Mouse (Mus musculus) CD4-positive helper T cell, adult 2 months (primary cell): ENCODE measurements around the gene Slc6a20a.
"Not testable (repeated sequence)": the region's sequence is repeated elsewhere in the genome, so short reads cannot be mapped to it uniquely, and the experiment has no call there.

Experiments
- DNase-seq: peaks from one replicate; pipeline ENCODE4 v3.0.0-alpha.2; 2012; ENCODE audit warnings: low read depth, missing footprints, low spot score

Slc6a20a gene

DNA sequence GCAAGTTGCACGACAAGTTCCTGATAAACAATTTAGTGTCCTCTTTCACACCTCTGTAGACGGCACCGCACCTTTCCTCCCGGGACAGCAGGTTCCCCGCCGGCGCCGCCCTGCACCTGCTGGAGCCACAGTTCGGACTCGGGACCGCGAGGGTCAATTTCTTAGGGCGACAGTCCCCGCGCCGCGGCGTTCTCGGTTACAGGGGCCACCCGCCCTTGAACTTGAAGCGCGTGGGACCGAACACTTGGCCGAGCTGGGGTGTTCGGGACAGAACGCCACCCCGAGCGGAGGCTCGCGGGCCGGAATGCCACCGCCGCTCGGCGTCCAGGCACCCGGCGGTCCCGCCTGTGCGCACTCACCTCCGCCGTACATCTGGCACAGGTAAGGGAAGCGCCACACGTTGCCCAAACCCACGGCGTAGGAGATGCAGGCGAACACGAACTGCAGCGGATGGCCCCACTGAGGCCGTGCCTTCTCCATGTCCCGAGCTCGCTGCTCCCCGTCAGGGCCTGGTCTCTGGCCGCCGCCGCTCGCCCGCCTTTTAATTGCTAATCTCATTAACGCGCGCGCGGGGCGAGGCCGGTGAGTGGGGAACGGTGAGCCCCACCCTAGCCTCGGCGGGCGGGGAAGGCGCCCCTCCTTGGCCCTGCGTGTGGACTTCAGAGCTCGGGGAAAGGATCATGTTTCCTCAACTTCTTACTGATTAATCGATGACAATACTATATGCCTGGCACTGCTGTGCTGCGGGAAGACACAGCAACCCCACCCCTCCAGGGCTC lies at the start of gene Slc6a20a, which contains the start of gene Ccr9:
TSS of gene Slc6a20a (minus strand) at position 559 of the 779 bp plus-strand sequence.
TSS of gene Ccr9 (plus strand) at position 113 of the 779 bp plus-strand sequence.
- peak; percentile 27 for DNase-seq

DNA sequence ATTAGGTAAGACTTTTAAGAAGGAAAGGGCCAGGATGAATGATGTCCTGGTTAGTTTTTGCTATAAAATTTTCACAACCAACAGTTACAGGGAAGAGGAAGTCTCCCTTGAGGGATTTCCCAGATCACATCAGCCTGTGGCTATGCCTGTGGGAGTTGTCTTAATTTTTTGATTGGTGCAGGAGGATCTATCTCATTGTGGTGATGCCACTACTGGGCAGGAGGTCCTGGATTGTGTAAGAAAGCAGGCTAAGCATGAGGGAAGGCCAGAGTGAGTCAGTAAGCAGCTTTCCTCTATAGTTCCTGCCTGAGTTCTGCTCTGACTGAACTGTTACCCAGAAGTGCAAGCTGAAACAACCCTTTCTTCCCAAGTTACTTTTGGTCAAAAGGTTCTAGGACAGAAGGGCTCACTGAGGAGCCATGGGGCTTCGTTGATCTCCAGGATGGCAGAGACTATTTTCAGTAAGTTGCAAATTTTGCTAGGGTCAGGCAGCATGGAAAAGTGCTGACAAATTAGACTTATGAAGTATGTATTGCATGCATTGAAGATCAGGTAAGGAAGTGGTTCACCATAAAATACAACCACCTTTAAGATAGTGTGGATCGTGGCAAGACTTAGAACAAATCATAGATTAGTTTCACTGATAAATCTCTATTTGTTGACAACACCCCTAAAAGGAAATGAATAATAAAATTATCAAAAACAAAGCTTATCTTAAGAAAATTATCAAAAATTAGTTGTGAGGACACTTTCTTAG lies 44.2 kb upstream of the Slc6a20a start:
- peak; percentile 56 for DNase-seq

DNA sequence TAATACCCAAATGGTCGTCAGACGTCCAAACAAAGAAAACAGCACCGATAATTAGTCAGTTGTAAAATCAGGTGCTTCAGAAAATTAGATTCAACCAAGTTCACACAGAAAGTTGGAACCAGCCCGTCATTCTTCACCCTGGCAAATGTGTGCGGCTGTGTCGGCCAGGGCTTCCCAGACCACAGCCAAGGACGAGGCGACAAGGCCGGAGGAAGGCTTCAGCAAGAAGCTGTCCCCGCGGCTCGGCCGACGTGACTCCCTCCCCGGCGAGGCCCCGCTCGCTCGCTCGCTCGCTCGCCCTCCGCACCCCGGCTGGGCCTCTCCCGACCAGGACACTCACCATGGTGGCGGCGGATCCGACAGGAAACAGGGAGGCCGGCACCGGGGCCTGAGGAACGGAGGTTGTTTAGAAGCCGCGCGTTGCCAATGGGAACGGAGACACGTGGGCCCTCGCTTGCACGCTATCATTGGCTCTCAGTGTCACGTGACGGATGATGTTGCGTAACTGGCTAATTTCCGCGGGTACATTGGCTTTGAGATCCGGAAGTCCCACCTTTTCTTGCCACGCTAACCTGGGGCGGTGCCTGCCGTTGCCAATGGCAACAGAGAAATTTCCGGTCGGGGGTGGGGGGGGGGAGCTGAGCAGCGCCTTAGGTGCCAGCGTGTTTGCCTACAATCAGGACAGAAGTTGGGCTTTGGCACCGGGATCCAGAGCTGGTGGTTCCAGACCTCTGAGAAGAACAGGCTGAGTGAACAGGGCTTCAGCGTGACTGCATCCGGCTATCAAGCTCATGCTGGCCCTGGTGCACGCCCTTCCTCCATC lies 38.7 kb upstream of the Slc6a20a start, which contains the start of gene Lztfl1:
TSS of gene Lztfl1 (minus strand) at position 512 of the 823 bp plus-strand sequence.
- DNase-seq, result peak; percentile 98

DNA sequence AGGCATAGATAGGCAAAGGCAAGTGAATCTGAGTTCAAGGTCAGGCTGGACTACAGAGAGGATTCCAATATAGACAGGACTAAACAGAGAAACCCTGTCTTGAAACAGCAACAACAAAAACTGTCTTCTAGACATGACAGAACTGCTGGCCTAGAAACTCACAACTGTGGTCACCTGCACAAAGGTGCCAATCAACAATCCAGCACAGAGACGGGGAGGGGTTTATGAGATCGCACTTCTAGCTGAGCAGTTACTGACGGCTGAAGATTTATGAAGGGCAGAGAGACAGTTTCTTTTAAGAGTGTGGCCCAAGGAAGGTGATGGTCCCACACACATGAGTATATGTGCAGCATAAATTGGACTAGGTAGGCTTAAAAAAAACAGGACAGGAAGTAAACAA lies 37.6 kb upstream of the Slc6a20a start:
- peak; percentile 16 for DNase-seq

DNA sequence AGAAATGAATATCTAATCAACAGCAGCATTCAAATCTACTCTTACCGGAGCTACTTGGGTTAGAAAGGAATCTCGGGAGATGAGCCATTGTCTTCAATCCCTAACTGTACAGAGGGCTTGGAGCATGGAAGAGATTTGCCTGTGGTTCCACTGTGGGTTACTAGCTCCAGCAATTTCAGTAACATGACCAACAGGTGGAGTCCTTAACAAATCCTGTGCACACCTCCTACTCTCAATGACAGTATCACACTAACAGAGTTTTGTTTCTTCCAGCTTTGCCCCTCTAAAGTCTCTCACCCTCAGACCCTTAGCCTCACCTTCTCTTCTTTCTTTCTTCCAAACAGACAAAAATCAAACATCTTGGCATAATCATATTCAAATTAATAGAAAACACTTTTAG lies 34.4 kb upstream of the Slc6a20a start:
- peak; percentile 26 for DNase-seq

DNA sequence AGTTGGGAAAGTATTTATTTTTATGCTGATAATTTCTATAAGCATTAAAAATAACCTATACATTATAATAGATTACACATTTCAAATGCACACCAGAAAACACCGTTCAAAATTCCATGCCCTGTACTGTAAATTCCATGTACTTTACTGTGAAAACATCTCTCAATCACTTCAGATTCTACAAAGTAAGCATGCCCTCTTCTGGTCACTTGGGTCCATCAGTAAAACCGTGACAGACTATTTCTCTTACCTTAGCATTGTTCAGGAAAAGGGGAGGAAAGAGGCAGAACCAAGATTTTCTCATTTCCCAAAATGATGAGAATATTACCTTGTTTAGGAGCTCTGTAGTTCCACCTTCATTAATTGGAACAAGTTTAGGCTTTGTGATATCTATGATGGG lies 30.5 kb upstream of the Slc6a20a start:
- DNase-seq, result no peak

DNA sequence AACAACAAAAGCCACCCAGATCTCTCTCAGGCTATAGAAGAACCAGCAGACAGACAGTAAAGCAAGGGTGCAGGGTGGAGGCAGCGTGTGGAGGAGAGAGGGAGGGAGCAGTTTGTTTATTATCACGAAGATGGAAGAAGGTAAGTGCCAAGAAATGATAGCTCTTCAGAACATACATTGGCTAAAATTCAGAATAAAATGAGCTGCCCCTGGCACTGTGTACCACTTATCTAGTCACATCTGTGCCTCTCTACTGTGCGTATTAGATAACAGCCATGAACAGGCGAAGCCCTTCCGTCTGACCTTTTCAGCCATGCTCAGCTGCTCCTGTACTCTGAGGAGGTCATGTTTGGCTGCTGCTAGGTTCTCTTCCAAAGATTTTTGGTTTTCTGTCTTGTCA lies 23.1 kb upstream of the Slc6a20a start:
- no peak for DNase-seq

DNA sequence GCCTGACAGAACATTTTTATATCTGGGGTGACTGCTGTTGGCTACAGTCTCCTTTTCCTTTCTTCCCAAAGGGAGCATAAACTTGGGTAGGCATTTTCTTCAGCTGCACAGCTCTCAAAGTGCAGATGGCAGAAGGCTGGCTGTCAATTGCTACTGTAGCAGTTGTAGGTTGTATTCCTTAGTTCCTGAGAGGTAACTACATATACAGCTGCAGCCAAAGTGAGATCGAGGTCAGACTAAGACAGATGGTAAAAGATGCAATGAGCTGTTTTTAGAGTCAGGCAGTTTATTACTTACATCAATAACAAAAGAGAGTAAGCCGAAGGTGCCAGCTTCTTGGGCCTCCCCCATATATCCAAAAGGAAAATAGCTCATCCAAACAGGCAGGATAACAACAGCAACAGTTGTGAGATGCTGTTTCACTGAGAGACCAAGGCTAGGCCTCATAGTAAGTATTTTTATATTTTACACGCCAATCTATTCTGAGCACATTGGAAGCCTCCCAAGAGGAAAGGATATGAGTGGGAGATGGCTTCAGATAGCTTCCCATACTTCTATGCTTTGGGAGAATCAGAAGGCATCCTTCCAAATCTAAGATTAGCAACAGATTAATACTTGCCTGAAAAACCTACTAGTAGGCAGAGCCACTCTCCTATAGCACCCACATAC lies 17.1 kb upstream of the Slc6a20a start:
- no peak for DNase-seq

DNA sequence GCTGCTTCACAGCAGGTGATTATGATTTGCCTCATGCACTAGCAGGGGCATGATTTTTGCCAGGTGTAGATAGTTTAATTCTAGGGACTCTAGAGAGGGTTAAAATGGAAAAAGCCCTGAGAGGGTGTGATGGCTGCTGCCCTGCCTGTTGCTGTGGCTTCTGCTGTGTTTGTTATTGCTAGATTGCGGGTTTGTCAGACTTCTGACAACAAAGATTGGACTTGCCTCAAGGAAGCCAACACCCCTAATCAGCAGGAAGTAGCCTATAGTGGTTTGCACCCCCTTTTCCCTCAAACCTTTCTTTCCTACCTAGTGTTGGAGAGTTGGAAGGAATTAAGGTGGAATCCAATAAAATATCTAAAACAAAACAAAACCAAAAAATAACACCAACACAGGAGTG lies 9.5 kb upstream of the Slc6a20a start:
- DNase-seq, result no peak

DNA sequence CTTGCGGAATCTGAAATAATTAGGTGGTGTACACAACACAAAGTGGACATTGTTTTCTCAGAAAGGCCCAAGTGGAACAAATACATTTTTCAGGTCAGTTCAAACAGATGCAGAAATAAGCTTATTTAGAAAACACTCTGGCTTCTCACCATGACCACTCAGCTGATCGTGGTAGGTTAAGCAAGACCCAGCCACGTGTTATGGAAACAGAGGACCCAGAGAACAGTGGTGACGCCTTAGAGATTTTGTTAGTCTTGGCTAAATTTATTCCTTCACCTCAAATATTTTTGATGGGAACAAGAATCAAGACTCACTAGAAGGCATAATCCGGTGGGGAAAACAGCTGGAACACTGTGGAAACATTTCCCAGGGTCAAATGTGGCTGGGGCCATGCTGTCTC lies 7.5 kb upstream of the Slc6a20a start:
- DNase-seq, result no peak

DNA sequence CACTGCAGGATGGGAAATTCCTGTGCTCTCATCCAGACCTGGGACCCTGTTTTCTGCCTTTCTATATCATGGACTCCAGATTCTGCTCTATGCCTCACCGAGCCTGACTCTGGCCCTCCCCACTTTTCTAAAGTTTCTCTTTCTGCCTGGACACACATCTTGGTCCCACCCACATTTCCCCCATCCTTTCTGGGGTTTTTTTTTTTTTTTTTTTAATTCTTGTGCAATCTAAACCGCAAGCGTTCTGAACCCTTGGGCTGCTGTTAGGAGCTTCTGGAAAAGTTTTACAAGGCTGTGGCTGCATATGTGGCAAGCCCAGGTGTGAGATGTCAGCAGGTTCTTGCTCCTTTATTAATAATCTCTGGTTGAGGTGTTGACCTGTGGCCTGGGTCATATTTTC lies 5.0 kb upstream of the Slc6a20a start:
- no peak for DNase-seq

DNA sequence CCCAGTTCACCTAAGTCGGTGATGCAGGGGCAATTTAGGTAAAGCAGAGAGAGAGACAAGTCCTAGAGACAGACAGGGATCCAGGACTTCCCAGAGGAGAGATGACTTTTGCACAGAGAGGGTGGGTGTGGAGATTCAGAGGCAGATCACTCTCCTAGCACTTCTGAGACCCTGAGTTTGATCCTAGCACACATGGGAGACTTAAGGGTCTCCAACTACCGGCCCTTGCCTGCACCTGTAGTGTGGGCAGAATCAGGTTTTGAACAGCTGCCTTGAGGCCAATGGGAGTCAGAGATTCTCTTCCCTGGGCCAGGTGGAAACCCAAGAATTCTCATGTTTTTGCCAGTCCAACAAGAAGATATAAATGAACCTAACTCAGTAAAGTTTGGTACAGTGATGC lies 513 bp upstream of the Slc6a20a start:
- DNase-seq, result no peak

DNA sequence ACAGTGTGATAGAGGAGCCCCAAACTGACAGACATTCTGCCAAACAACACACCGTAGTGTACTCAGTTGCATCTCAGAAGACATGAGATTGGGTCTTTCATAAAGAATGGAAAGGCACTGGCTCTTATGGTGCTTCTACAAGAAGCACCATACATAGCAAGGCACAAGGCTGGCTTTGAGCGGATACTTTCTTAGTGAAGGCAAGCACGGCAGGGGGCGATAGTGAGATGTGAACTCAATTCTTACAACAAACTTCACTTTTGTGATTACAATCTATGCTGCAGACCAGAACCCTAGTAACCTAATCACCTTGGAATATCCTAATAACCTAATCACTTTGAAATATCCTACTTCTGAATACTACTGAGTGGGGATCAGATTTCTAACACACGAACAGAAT lies 13.0 kb downstream of the Slc6a20a start:
- peak; percentile 61 for DNase-seq

DNA sequence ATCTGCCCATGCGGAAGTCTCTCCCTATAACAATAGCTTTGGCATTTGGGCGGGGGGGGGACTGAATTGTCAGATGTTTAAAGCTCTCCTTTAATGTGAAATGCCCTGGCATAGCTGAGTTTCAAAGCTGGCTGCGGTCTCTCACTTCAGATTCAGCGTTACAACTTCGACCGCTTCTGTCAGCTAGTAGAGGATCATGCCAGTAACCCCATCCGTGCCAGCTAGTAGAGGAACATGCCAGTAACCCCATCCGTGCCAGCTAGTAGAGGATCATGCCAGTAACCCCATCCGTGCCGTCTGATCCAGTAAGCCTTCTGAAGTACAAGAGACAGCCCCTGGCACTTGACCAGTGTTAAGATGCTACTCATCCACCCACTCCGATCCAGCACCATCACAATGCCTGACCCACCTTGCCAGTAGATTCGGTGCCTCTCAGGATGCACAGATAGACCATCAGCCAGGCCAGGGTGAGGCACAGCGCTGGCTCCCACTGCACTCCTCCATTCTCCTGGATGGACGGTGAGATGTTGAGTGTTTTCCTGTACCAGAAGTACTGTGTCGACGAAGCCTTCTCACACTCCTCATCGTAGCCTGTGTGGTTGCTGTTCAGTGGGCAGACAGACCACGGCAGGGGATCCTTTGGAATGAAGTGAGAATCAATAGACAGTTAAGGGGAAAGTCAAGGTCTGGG lies 18.6 kb downstream of the Slc6a20a start:
- DNase-seq, result not testable (repeated sequence)

DNA sequence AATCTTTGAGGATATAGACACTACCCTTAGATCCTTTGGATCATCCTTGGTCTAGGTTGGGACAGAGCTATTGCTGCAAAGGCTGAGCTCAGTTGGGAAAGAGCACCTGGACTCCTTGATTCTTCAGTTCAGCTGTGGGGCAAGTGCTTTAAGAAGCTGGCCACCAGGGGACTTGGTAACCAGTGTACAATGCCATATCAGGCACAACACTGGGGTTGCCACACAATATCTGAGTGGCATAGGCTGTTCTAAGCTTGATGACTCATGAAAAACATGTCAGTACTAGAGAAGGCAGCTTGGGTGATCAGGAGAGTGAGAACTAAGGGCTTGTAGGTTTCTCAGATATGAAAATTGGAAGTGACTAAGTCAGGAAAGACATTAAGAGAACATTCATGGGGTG lies 19.7 kb downstream of the Slc6a20a start:
- DNase-seq, result no peak

DNA sequence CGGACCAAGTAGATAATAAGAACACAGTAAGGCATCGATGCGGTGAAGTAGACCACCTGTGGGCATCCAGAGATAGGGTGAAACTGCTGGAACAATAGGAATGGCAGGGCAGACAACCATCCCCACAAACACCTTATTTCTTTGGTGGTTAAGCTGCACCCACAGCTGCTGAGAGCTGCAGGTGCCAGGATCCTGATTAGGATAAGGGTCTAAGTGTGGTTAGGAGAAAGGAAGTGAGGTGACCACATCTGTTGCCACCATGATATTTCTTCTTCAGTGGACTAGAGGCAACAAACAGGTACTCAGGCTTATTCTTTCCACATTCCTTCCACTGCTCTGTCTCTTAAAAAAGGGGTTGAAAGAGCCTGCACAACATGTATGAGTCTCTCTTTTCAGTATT lies 21.2 kb downstream of the Slc6a20a start:
- no peak for DNase-seq

DNA sequence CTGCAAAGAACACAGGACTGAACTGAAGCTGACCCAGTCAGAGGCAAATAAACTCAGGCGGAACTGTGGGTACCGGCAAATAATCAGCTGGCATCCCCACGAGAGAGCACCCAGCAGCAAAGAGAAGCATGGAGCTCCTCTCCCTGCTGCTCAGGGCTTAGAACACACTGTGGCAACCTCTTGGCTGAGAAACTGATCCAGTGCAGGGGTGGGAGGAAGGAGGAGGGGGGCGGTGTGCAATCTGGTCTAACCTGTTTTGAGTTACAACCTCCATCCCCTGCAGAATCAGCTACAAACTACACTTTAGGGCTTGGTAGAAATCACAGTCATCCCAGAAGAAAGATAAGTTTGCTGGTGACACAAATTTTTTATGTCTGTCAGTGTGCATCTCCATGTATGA lies 27.3 kb downstream of the Slc6a20a start:
- no peak for DNase-seq

DNA sequence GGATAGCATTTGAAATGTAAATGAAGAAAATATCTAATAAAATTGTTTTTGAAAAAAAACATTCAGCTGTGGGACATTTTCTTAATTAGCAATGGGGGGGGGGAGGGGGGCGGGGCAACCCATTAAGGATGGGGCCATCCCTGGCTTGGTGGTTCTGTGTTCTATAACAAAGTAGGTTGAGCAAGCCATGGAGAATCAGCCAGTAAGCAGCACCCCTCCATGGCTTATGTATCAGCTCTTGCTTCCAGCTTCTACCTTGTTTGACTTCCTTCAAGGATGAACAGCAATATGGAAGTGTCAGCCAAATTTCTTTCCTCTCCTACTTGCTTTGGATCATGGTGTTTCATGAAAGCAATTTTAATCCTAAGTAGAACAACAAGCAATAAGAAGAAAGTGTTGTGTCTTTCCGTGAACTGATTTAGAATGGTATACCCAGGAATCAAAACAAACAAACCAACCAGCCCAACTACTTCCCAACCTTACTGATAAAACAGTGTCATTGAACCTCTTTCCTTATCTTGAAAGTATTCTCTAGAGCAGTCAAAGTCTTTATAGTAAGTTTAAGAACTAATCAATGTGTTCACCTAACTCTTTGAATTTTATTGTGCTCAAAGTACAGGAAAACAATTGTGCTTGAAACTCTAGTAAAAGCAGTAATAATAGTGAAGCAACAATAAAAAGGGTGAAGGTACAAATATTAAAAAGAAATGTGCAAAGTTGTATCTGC lies 28.7 kb downstream of the Slc6a20a start:
- DNase-seq, result no peak

DNA sequence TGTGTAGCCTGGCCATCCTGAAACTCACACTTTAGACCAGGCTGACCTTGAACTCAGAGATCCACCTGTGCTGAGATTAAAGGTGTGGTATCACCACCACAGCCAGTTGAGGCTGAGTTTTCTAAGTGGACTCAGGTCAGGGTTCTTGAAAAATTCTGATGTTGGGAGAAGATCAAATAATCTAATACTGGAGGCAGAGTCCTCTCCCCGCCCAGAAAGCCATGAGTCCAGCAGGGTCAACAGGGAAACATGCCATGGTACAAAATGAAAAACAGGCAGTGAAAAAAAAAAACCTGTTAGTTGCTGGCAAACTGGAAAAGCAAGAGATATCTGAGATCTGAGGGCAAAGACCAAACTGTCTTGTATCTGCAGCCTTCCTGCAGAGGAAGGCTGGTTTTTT lies 38.6 kb downstream of the Slc6a20a start:
- no peak for DNase-seq

DNA sequence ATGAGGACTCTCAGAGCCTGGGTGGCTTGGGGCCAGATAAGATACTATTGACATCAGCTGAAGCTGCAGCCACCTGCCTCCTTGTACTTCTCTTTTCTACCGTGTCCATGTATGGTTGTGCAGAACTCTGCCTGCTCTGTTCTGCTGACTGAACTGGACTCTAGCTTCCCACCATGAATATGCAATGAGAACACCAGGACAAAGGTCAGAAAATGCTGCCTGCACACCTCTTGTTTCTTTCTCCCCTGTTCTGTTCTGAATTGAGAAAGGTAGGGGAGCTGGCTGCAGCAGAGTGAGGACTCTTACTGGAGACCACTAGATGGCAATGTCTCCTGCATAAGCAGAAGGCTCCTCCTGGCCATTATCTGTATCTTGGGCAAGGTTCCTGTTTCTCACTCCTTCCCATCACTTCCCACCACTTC lies 40.0 kb downstream of the Slc6a20a start:
- peak; percentile 20 for DNase-seq
